In genomic region chr6:4588722-4589121, GRCm38 (mm10) we compare ENCODE assay signal across 21 mouse cellular contexts.
"Had no signal": no experiment of that assay in that cellular context is flagged by ENCODE, and none has a peak within 500 bp of the region (broad histone marks: within the 10 kb centered on the region; RNA-seq: fewer than 3 reads in every experiment).

No protein-coding gene starts in this region.

- H3K4me2 ChIP-seq: heart, embryonic 12.5 days; hindbrain, embryonic 12.5 days; hindbrain, embryonic 14.5 days; intestine, embryonic 15.5 days; kidney, embryonic 15.5 days; limb, embryonic 13.5 days; limb, embryonic 15.5 days; liver, embryonic 12.5 days had no signal

- H3K27me3 ChIP-seq: heart, embryonic 12.5 days; intestine, embryonic 15.5 days; kidney, embryonic 15.5 days; limb, embryonic 13.5 days; limb, embryonic 15.5 days; liver, embryonic 12.5 days had no signal

- H3K36me3 ChIP-seq: heart, embryonic 10.5 days; heart, embryonic 12.5 days; hindbrain, embryonic 12.5 days; intestine, embryonic 15.5 days; kidney, embryonic 15.5 days; limb, embryonic 13.5 days; limb, embryonic 15.5 days; liver, embryonic 12.5 days had no signal

- DNase-seq: gastrocnemius, adult 2 months; gastrocnemius, postnatal 10 days; gastrocnemius, postnatal 25 days; heart, adult 18-20 months; heart, postnatal 10 days; kidney, adult 2 months; kidney, adult 9 months; kidney, postnatal 14 days; kidney, postnatal 36 days; layer of hippocampus, adult 9-11 months; layer of hippocampus, postnatal 36 days; left cerebral cortex, postnatal 4 days had no signal

- H3K4me3 ChIP-seq: gastrocnemius, adult 2 months; heart, embryonic 10.5 days; heart, embryonic 12.5 days; hindbrain, embryonic 12.5 days; intestine, embryonic 15.5 days; kidney, embryonic 15.5 days; limb, embryonic 13.5 days; limb, embryonic 15.5 days; liver, embryonic 12.5 days had no signal
